Mouse (Mus musculus) small intestine, adult 2 months (tissue): Measurements from ENCODE around the gene Cdc73.

Experiments
- CTCF ChIP-seq: fragments of 200-500 bp; IDR thresholded peaks from 2 replicates; pipeline ENCODE4 v1.5.1; 2012; ENCODE audit warnings: low read depth, mild to moderate bottlenecking, control low read depth, inconsistent platforms, low read length, moderate library complexity, mixed read lengths; ENCODE audit not compliant: insufficient replicate concordance, insufficient read length; ENCODE audit errors: extremely low read depth
- POLR2A ChIP-seq: fragments of 200-500 bp; IDR thresholded peaks from 2 replicates; pipeline ENCODE4 v1.6.1; 2012; ENCODE audit warnings: low read depth, mild to moderate bottlenecking, control low read depth, inconsistent platforms, low read length, moderate library complexity

DNA sequence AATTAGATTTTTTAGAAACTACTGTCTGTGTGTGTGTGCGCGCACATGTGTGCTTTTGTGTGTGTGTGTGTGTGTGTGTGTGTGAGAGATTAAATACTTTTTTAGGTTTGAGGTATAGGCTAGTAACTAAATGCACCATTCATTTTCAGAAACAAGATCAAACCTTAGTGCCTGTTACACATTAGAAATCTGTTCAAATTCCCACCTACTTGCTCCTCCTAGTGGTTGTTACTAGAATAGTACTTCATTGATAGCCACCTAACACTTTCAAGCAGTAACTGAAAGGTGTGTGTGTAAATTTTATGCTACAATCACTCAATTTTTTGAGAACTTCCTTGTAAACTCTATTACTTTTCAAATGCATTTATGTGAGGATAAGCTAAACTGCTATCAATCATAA lies 58.5 kb downstream of the Cdc73 start:
- TF ChIP-seq CTCF (no peak), POLR2A (no peak)
